Mouse (Mus musculus): ENCODE data around the gene Zpbp2.

GRCm38 (mm10) chr11:98537480-98538034 is 13.3 kb upstream of the Zpbp2 start:
- TF ChIP-seq CTCF (IDR thresholded peaks at IDR 0.05; ENCODE audit: extremely low read depth, insufficient read depth, low read length) (no peak), POLR2A (IDR thresholded peaks at IDR 0.05; ENCODE audit: extremely low read depth, insufficient read depth, low read length) (no peak)
